Mouse (Mus musculus) ES-Bruce4 (cell line): Measurements from ENCODE around the gene Ctnna3.

Experiments
- CTCF ChIP-seq: IDR thresholded peaks from one replicate; pipeline ENCODE4 v1.8.1; 2011; ENCODE audit warnings: low read depth, low read length
- EP300 ChIP-seq: IDR thresholded peaks from 2 replicates; pipeline ENCODE4 v1.6.1; 2011; ENCODE audit warnings: low read depth, low read length; ENCODE audit not compliant: insufficient read depth
- POLR2A ChIP-seq: IDR thresholded peaks from one replicate; pipeline ENCODE4 v1.8.1; 2011; ENCODE audit warnings: low read length; ENCODE audit not compliant: insufficient read depth

DNA sequence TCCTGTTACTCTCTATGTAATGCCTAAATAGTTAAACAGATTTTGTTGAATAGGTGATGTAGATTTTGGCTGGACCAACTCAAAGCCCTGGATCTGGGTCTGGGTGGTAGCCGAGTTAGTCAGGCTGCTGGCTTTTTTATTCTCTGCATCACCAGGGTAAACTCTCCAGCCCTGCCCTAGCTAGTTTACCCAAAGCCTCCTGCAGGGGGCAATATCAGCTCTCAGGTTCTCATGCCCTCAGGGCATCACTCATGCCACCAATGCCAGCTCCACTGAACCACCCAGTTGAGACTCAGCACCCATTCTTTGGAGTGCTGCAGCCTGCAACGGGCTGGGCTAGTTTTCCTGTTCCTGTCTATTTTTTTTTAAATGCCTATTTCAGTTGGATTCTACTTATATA is 1431.5 kb downstream of the Ctnna3 start:
- no peak for TF ChIP-seq POLR2A
- no peak for TF ChIP-seq CTCF
- TF ChIP-seq EP300 = no peak
